Mouse (Mus musculus) liver, adult 2 months (tissue): Measurements from ENCODE around the gene Pan3.

ENCODE experiments used
- CTCF ChIP-seq: fragments of 200-500 bp; IDR thresholded peaks from 2 replicates; pipeline ENCODE4 v1.5.1; 2011; ENCODE audit warnings: low read depth, low read length, control low read depth
- POLR2A ChIP-seq: fragments of 200-500 bp; IDR thresholded peaks from 2 replicates; pipeline ENCODE4 v1.6.1; 2011; ENCODE audit warnings: low read length, control low read depth; ENCODE audit not compliant: insufficient read depth; ENCODE audit errors: extremely low read depth

DNA sequence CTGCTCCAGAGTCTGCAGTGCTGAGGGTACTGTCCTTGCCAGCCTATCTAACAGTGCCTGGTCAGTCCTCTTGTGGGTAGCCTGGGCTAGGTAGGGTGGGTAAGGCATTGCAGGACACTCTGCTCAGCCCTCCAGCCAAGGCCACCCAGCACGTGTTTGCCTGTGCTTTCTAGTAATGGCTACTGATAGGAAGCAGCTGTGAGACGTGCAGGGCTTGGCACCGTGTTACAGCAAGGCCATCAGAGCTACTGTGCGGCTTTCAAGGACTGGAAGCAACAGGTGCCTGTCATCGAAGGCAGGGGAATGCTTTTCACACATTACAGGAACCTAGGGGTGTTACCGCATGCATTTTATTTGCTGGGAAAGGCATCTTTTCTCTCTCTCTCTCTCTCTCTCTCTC, 147.0 kb downstream of the Pan3 start:
- TF ChIP-seq POLR2A (no peak), CTCF (no peak)
